Mouse (Mus musculus) skeletal muscle tissue, adult 2 months (tissue): ENCODE results near the gene 4930550L24Rik.

Experiments
- DNase-seq: peaks from one replicate; pipeline ENCODE4 v3.0.0-alpha.2; 2012; ENCODE audit warnings: low read depth, low spot score

Gene 4930550L24Rik

GRCm38 (mm10) chrX:58909060-58909459 is at the start of gene 4930550L24Rik:
Gene 4930550L24Rik (plus strand): TSS chrX:58909360.
- DNase-seq, result no peak

- DNase-seq, result no peak
Observed at GRCm38 (mm10) chrX:58900753-58901152, 8.4 kb upstream of the 4930550L24Rik start.

- no peak for DNase-seq
Observed at GRCm38 (mm10) chrX:58967969-58968368, 58.8 kb downstream of the 4930550L24Rik start.
